Mouse (Mus musculus): ENCODE measurements around the gene Zmym1. TPM values are rescaled to one million over a fixed set of nuclear protein-coding genes. Genes with fewer than 3 reads are reported as not detected.

The Zmym1 gene
- total and polyA plus RNA-seq, 3 experiments: 13.2 to 17.6 TPM; not detected in 1

DNA sequence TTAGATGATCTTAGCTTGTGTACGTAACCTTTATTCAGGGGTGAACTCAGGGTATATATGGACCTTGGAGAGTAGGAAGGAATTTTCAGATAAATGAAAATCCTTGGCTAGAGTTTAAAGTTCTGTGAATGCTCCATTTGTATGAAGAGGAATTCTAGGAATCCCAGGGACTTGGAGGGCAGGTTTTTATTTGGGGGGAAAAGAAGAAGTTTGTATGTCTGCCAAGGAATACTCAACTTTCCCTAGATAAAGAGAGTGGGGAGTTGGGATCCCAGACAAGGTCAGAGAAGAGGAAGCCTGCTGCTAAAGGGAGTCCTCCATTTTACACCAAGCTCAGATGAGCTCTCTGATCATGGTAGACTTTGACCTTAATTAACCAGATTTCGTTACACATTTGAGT, 22.2 kb upstream of the Zmym1 start:
- no peaks in the 10 kb centered on the region for H3K9me3 ChIP-seq (replicated peaks; ENCODE audit: insufficient read depth, low read length)
- H3K27ac ChIP-seq (ENCODE audit: control insufficient read depth, low read depth, low read length): no peak overlapping the region
- H3K4me3 ChIP-seq (ENCODE audit: control insufficient read depth in 1 of 2, insufficient read depth in 1 of 2, low read depth in 2 of 2, low read length in 2 of 2): no peak overlapping the region
- DNase-seq (ENCODE audit: low read depth, low spot score): no peak
- no peak overlapping the region for H3K9ac ChIP-seq (ENCODE audit: control insufficient read depth, low read depth, low read length, poor library complexity, severe bottlenecking)
- H3K79me2 ChIP-seq (ENCODE audit: control insufficient read depth, insufficient read depth, low read length, poor library complexity): no peaks in the 10 kb centered on the region
- H3K4me1 ChIP-seq (ENCODE audit: control insufficient read depth in 1 of 2, insufficient read depth in 2 of 2, low read length in 2 of 2): no peaks in the 10 kb centered on the region
- H3K36me3 ChIP-seq (ENCODE audit: control insufficient read depth in 1 of 2, insufficient read depth in 2 of 2, low read length in 2 of 2): no peaks in the 10 kb centered on the region
- 0 out of 4 replicates have a peak, but pooled peaks cover 0 to under 1% of the 10 kb centered on the region in 2 experiments for H3K27me3 ChIP-seq (ENCODE audit: control insufficient read depth in 1 of 2, insufficient read depth in 2 of 2, low read length in 2 of 2)
- no peak for TF ChIP-seq HCFC1 (IDR thresholded peaks at IDR 0.05; ENCODE audit: low read depth, low read length)
- no peak for TF ChIP-seq JUND (IDR thresholded peaks at IDR 0.05; ENCODE audit: low read depth, low read length)
- no peak for TF ChIP-seq TAL1 (IDR thresholded peaks at IDR 0.05; ENCODE audit: low read length)
- TF ChIP-seq GABPA (IDR thresholded peaks at IDR 0.05; ENCODE audit: low read depth, low read length): no peak
- no peak for TF ChIP-seq GATA1 (IDR thresholded peaks at IDR 0.05; ENCODE audit: low read depth, low read length)
- TF ChIP-seq TCF12 (IDR thresholded peaks at IDR 0.05; ENCODE audit: low read depth, low read length): no peak
- TF ChIP-seq BHLHE40 (IDR thresholded peaks at IDR 0.05; ENCODE audit: borderline replicate concordance, low read depth, low read length): no peak
- TF ChIP-seq MYC (IDR thresholded peaks at IDR 0.05; ENCODE audit: low read depth, low read length): no peak
- TF ChIP-seq ZNF384 (IDR thresholded peaks at IDR 0.05; ENCODE audit: low read depth, low read length): no peak
- no peak for TF ChIP-seq POLR2AphosphoS2 (IDR thresholded peaks at IDR 0.05; ENCODE audit: low read length)
- no peak for TF ChIP-seq MEF2A (IDR thresholded peaks at IDR 0.05; ENCODE audit: extremely low read depth, insufficient replicate concordance, low read depth, low read length, poor library complexity, severe bottlenecking)
- no peak for TF ChIP-seq MAFK (IDR thresholded peaks at IDR 0.05; ENCODE audit: borderline replicate concordance, low read depth, low read length)
- TF ChIP-seq TBP (IDR thresholded peaks at IDR 0.05; ENCODE audit: low read depth, low read length): no peak
- TF ChIP-seq POLR2AphosphoS5 (IDR thresholded peaks at IDR 0.05; ENCODE audit: borderline replicate concordance, low read depth, low read length): no peak
- TF ChIP-seq USF1 (IDR thresholded peaks at IDR 0.05; ENCODE audit: low read depth, low read length): no peak
- TF ChIP-seq ZKSCAN1 (IDR thresholded peaks at IDR 0.05; ENCODE audit: low read depth, low read length): no peak
- no peak for TF ChIP-seq EP300 (IDR thresholded peaks at IDR 0.05; ENCODE audit: low read depth in 1 of 2, low read length in 2 of 2)

DNA sequence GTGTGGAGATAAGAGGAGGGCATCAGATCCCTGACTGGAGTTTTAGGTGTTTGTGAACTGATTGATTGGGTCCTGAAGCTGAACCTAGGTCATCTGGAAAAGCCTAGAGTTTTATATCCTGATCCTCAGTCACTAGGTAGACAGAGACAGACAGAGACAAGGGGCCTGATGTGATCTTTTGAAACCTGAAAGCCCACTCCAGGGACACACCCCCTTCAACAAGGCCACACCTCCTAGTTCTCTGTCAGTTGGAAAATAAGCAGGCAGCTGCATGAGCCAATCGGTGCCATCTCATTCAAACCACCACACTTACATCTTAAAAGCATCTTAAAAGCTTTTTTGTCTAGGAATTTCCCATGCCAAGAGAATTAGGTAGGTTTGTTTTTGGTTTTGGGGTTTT, 19.9 kb upstream of the Zmym1 start:
- no peak for DNase-seq (ENCODE audit: low read depth, low spot score)
- H3K36me3 ChIP-seq (ENCODE audit: control insufficient read depth in 1 of 2, insufficient read depth in 2 of 2, low read length in 2 of 2): no peaks in the 10 kb centered on the region
- H3K4me3 ChIP-seq (ENCODE audit: control insufficient read depth in 1 of 2, insufficient read depth in 1 of 2, low read depth in 2 of 2, low read length in 2 of 2): no peak overlapping the region
- H3K27me3 ChIP-seq (ENCODE audit: control insufficient read depth in 1 of 2, insufficient read depth in 2 of 2, low read length in 2 of 2): no peaks in the 10 kb centered on the region; a peak in 1 of 4 replicates
- TF ChIP-seq MEF2A (IDR thresholded peaks at IDR 0.05; ENCODE audit: extremely low read depth, insufficient replicate concordance, low read depth, low read length, poor library complexity, severe bottlenecking): no peak
- no peak for TF ChIP-seq POLR2AphosphoS5 (IDR thresholded peaks at IDR 0.05; ENCODE audit: borderline replicate concordance, low read depth, low read length)
- no peak for TF ChIP-seq MYB (IDR thresholded peaks at IDR 0.05; ENCODE audit: low read depth, low read length)
- no peak for TF ChIP-seq ZNF384 (IDR thresholded peaks at IDR 0.05; ENCODE audit: low read depth, low read length)
- TF ChIP-seq SMC3 (IDR thresholded peaks at IDR 0.05; ENCODE audit: low read depth, low read length): no peak
- no peak overlapping the region for H3K27ac ChIP-seq (ENCODE audit: control insufficient read depth, low read depth, low read length)
- no peaks in the 10 kb centered on the region for H3K79me2 ChIP-seq (ENCODE audit: control insufficient read depth, insufficient read depth, low read length, poor library complexity)
- H3K4me1 ChIP-seq (ENCODE audit: control insufficient read depth in 1 of 2, insufficient read depth in 2 of 2, low read length in 2 of 2): no peaks in the 10 kb centered on the region
- no peak overlapping the region for H3K9ac ChIP-seq (ENCODE audit: control insufficient read depth, low read depth, low read length, poor library complexity, severe bottlenecking)
- no peaks in the 10 kb centered on the region for H3K9me3 ChIP-seq (replicated peaks; ENCODE audit: insufficient read depth, low read length)

All from MEL (cell line).